ENCODE assay signal across 10 mouse cellular contexts in the genomic region with DNA sequence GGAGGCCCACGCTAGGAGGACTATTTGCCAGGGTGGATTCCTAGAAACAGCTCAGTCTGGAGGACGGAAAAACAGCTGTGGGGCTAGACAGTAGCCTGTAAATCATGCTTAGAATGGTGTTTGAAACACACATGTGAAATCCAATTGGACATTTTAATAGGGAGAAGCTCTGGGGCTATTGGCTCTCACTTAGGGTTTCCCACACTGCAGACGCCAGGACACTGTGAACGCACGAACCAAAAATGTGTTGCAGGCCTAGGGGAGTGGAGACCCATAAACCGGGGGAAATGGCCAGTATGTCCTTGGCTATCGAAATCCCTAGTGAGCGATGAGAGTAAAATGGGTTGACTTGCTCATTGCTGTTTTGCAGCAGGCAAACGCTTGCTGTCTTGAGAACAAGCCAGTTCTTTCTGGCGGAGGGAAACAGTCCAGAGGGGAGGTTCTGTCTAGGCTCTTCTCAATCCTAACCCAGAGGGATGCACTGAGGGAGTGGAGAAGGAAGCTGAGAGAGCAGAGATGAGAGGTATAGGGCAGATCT.
DNase-seq lines count a peak whose midpoint lies in the region; ATAC-seq and TF ChIP-seq lines count a peak whose summit lies in the region.
"Had no signal": no experiment of that assay in that cellular context is flagged by ENCODE, and none has a peak within 500 bp of the region (broad histone marks: within the 10 kb centered on the region; RNA-seq: fewer than 3 reads in every experiment).

No protein-coding gene starts in this region.

- ATAC-seq in hindbrain, postnatal 0 days, result 0 out of 2 replicates have a peak, but pooled peaks have one; percentile 24
- ATAC-seq in hindbrain, embryonic 11.5 days (ENCODE audit: low FRiP score), result no peak
- no peak for ATAC-seq in erythroid progenitor cell, adult 5-6 weeks (replicated peaks; ENCODE audit: low FRiP score, poor library complexity, severe bottlenecking)
- ATAC-seq: midbrain, embryonic 13.5 days had no signal

- intact Hi-C loops in gastrocnemius, postnatal 36 days (cut with DNase I), result no loop called here

- no peaks in the 10 kb centered on the region for H3K9me3 ChIP-seq in hindbrain, postnatal 0 days (ENCODE audit: low read length)
- H3K9me3 ChIP-seq in hindbrain, embryonic 11.5 days (ENCODE audit: control insufficient read depth, low read length), result no peaks in the 10 kb centered on the region
- H3K9me3 ChIP-seq: midbrain, embryonic 13.5 days had no signal

- peak overlapping the region; percentile 29; the same call in 1 of the 2 replicates for H3K27ac ChIP-seq in hindbrain, postnatal 0 days
- no peak overlapping the region for H3K27ac ChIP-seq in hindbrain, embryonic 11.5 days (ENCODE audit: low read depth, low read length)
- H3K27ac ChIP-seq in brown adipose tissue, adult 24 weeks (replicated peaks; ENCODE audit: low read depth, low read length), result 0 out of 2 replicates have a peak overlapping the region, but pooled peaks have one; percentile 12
- H3K27ac ChIP-seq: midbrain, embryonic 13.5 days had no signal

- H3K4me1 ChIP-seq in hindbrain, postnatal 0 days (ENCODE audit: insufficient read depth, low read length), result no peaks in the 10 kb centered on the region
- no peaks in the 10 kb centered on the region for H3K4me1 ChIP-seq in hindbrain, embryonic 11.5 days (replicated peaks; ENCODE audit: control insufficient read depth, insufficient read depth, low read length)
- 0 out of 2 replicates have a peak, but pooled peaks cover 2% of the 10 kb centered on the region for H3K4me1 ChIP-seq in brown adipose tissue, adult 24 weeks (ENCODE audit: control insufficient read depth, insufficient read depth, insufficient read length, low read length)
- H3K4me1 ChIP-seq: midbrain, embryonic 13.5 days had no signal

- H3K27me3 ChIP-seq in hindbrain, postnatal 0 days (ENCODE audit: insufficient read depth, low read length), result no peaks in the 10 kb centered on the region
- H3K27me3 ChIP-seq in hindbrain, embryonic 11.5 days (ENCODE audit: control insufficient read depth, insufficient read depth, low read length), result no peaks in the 10 kb centered on the region
- H3K27me3 ChIP-seq: midbrain, embryonic 13.5 days had no signal

- H3K4me3 ChIP-seq in hindbrain, postnatal 0 days (ENCODE audit: low read length), result no peak overlapping the region
- no peak overlapping the region for H3K4me3 ChIP-seq in hindbrain, embryonic 11.5 days (ENCODE audit: low read depth, low read length)
- no peak overlapping the region for H3K4me3 ChIP-seq in brown adipose tissue, adult 24 weeks (ENCODE audit: insufficient read depth, low read depth, low read length)
- H3K4me3 ChIP-seq: midbrain, embryonic 13.5 days had no signal

- DNase-seq in hindbrain, postnatal 0 days (ENCODE audit: low spot score), result no peak
- DNase-seq in hindbrain, embryonic 11.5 days (ENCODE audit: low spot score), result no peak
- DNase-seq in gastrocnemius, postnatal 36 days, result peak; percentile 51 to 68
- DNase-seq in kidney, postnatal 4 days, result peak; percentile 40 to 57
- DNase-seq in spleen, adult 12 weeks (ENCODE audit: low spot score), result no peak
- DNase-seq in left cerebral cortex, adult 8-10 months (ENCODE audit: low spot score in 2 of 2), result no peak
- DNase-seq: cerebellum, postnatal 36 days had no signal

- TF ChIP-seq CTCF in hindbrain, postnatal 0 days (IDR thresholded peaks at IDR 0.05; ENCODE audit: low read depth), result no peak

- H3K36me3 ChIP-seq in hindbrain, postnatal 0 days (ENCODE audit: insufficient read depth, low read length), result peaks cover 18% of the 10 kb centered on the region
- H3K36me3 ChIP-seq in hindbrain, embryonic 11.5 days (ENCODE audit: control insufficient read depth, insufficient read depth, low read length), result peaks cover 7% of the 10 kb centered on the region

- no peak overlapping the region for H3K9ac ChIP-seq in hindbrain, postnatal 0 days (replicated peaks; ENCODE audit: low read length)
- H3K9ac ChIP-seq in hindbrain, embryonic 11.5 days (ENCODE audit: low read depth, low read length), result no peak overlapping the region
- H3K9ac ChIP-seq: midbrain, embryonic 13.5 days had no signal

- H3K4me2 ChIP-seq in hindbrain, postnatal 0 days (ENCODE audit: low read depth, low read length), result no peak overlapping the region
- no peak overlapping the region for H3K4me2 ChIP-seq in hindbrain, embryonic 11.5 days (replicated peaks; ENCODE audit: low read depth, low read length)
- H3K4me2 ChIP-seq: midbrain, embryonic 13.5 days had no signal

- WGBS in hindbrain, postnatal 0 days, result 74% methylated on average over 10 of the region's 10 CpGs
- WGBS in hindbrain, embryonic 11.5 days, result 90% methylated on average over 10 of the region's 10 CpGs

Comparison
In these comparisons a context has a peak if more than half of its experiments do, and no peak if none do; other contexts are left out.
1. DNase-seq: peak in gastrocnemius, postnatal 36 days (2 of 2) and kidney, postnatal 4 days (2 of 2); none in hindbrain, postnatal 0 days (single experiment), hindbrain, embryonic 11.5 days (single experiment), spleen, adult 12 weeks (single experiment) and left cerebral cortex, adult 8-10 months (0 of 2).